Comparison of ENCODE assay signal across 20 mouse cellular contexts in the genomic region with DNA sequence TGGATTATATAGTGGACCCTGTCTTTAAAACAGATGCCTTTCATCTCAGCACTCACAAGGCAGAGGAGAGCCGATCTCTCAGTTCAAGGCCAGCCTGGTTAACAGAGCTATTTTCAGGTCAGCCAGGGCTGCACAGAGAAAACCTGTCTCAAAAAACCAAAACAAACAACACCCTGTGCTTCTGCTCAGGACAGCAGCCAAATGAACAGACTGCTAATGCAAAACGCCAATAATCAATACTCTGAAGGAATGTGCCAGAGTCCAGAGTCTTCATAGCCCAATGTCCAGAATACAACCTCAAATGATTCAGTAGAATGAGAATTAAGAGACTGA.
"Had no signal": no experiment of that assay in that cellular context is flagged by ENCODE, and none has a peak within 500 bp of the region (broad histone marks: within the 10 kb centered on the region; RNA-seq: fewer than 3 reads in every experiment).

No protein-coding gene starts in this region.

- H3K9me3 ChIP-seq: liver, embryonic 15.5 days; lung, embryonic 15.5 days; midbrain, embryonic 13.5 days; midbrain, embryonic 15.5 days; neural tube, embryonic 13.5 days had no signal

- DNase-seq: lung, adult 2 months; lung, postnatal 14 days; lung, postnatal 36 days; retina, postnatal 1 day; right cerebral cortex, adult 18-20 months; right cerebral cortex, postnatal 25 days; right cerebral cortex, postnatal 4 days; spleen, adult 18-20 months; thymus, adult 18-20 months; thymus, postnatal 14 days; thymus, postnatal 36 days had no signal

- H3K4me1 ChIP-seq: midbrain, embryonic 13.5 days; midbrain, embryonic 15.5 days; neural tube, embryonic 15.5 days had no signal

- H3K27me3 ChIP-seq: liver, embryonic 15.5 days; lung, embryonic 15.5 days; midbrain, embryonic 13.5 days; midbrain, embryonic 15.5 days; neural tube, embryonic 13.5 days; neural tube, embryonic 15.5 days had no signal

- H3K4me2 ChIP-seq: liver, embryonic 15.5 days; lung, embryonic 15.5 days; midbrain, embryonic 11.5 days; midbrain, embryonic 13.5 days; midbrain, embryonic 15.5 days; neural tube, embryonic 13.5 days; neural tube, embryonic 15.5 days had no signal

- ATAC-seq: lung, postnatal 0 days; midbrain, embryonic 13.5 days; midbrain, embryonic 15.5 days had no signal

- H3K27ac ChIP-seq: liver, embryonic 15.5 days; lung, embryonic 15.5 days; macrophage; midbrain, embryonic 13.5 days; midbrain, embryonic 15.5 days; neural tube, embryonic 13.5 days; neural tube, embryonic 15.5 days had no signal

- H3K9ac ChIP-seq: liver, embryonic 15.5 days; lung, embryonic 15.5 days; midbrain, embryonic 13.5 days; midbrain, embryonic 15.5 days; neural tube, embryonic 13.5 days; neural tube, embryonic 15.5 days had no signal

- H3K4me3 ChIP-seq: liver, embryonic 15.5 days; lung, embryonic 15.5 days; midbrain, embryonic 13.5 days; midbrain, embryonic 15.5 days; neural tube, embryonic 13.5 days; neural tube, embryonic 15.5 days had no signal
